Mouse (Mus musculus): ENCODE measurements around the gene Pigu. TPM values are rescaled to one million over a fixed set of nuclear protein-coding genes. Genes with fewer than 3 reads are reported as not detected.

Pigu gene
- polyA plus RNA-seq, 1 experiment from 2014 or later = 61.3 TPM

- H3K9me3 ChIP-seq (ENCODE audit: control insufficient read depth, low read length) = no peaks in the 10 kb centered on the region
- no peak overlapping the region for H3K27ac ChIP-seq (ENCODE audit: low read length)
- no peak overlapping the region for H3K9ac ChIP-seq (ENCODE audit: low read depth, low read length)
- no peak overlapping the region for H3K4me3 ChIP-seq (ENCODE audit: low read length)
- H3K4me2 ChIP-seq (ENCODE audit: low read depth, low read length) = no peak overlapping the region
- whole genome bisulfite sequencing = 95% methylated on average over 1 of the region's 1 CpGs
- peaks cover 4% of the 10 kb centered on the region for H3K36me3 ChIP-seq (ENCODE audit: control insufficient read depth, insufficient read depth, low read length)
- no peaks in the 10 kb centered on the region for H3K4me1 ChIP-seq (ENCODE audit: control insufficient read depth, insufficient read depth, low read length)
- no peaks in the 10 kb centered on the region for H3K27me3 ChIP-seq (replicated peaks; ENCODE audit: control insufficient read depth, insufficient read depth, low read length)
- no peak for ATAC-seq
These were observed 22.0 kb downstream of the Pigu start for GRCm38 (mm10) chr2:155335231-155335630.

- Histone ChIP-seq H3K4me3 (ENCODE audit: low read length) (no peak overlapping the region), H3K4me1 (ENCODE audit: control insufficient read depth, insufficient read depth, low read length) (no peaks in the 10 kb centered on the region), H3K4me2 (ENCODE audit: low read depth, low read length) (no peak overlapping the region), H3K9me3 (ENCODE audit: control insufficient read depth, low read length) (no peaks in the 10 kb centered on the region), H3K36me3 (ENCODE audit: control insufficient read depth, insufficient read depth, low read length) (peaks cover 4% of the 10 kb centered on the region), H3K27ac (ENCODE audit: low read length) (no peak overlapping the region), H3K27me3 (replicated peaks; ENCODE audit: control insufficient read depth, insufficient read depth, low read length) (no peaks in the 10 kb centered on the region), H3K9ac (ENCODE audit: low read depth, low read length) (no peak overlapping the region)
- WGBS = 92% methylated on average over 1 of the region's 1 CpGs
- ATAC-seq = no peak
These were observed 23.8 kb downstream of the Pigu start for GRCm38 (mm10) chr2:155333421-155333820.

- Histone ChIP-seq H3K36me3 (ENCODE audit: control insufficient read depth, insufficient read depth, low read length) (peaks cover 9% of the 10 kb centered on the region), H3K4me2 (ENCODE audit: low read depth, low read length) (no peak overlapping the region), H3K4me3 (ENCODE audit: low read length) (no peak overlapping the region), H3K9ac (ENCODE audit: low read depth, low read length) (no peak overlapping the region), H3K27me3 (replicated peaks; ENCODE audit: control insufficient read depth, insufficient read depth, low read length) (no peaks in the 10 kb centered on the region), H3K27ac (ENCODE audit: low read length) (no peak overlapping the region), H3K4me1 (ENCODE audit: control insufficient read depth, insufficient read depth, low read length) (no peaks in the 10 kb centered on the region), H3K9me3 (ENCODE audit: control insufficient read depth, low read length) (no peaks in the 10 kb centered on the region)
- no peak for ATAC-seq
- 78% methylated on average over 4 of the region's 4 CpGs for WGBS
These were observed 25.9 kb downstream of the Pigu start for GRCm38 (mm10) chr2:155331351-155331750.

- H3K9me3 ChIP-seq (ENCODE audit: control insufficient read depth, low read length) = no peaks in the 10 kb centered on the region
- peaks cover 9% of the 10 kb centered on the region for H3K36me3 ChIP-seq (ENCODE audit: control insufficient read depth, insufficient read depth, low read length)
- no peaks in the 10 kb centered on the region for H3K4me1 ChIP-seq (ENCODE audit: control insufficient read depth, insufficient read depth, low read length)
- H3K27me3 ChIP-seq (replicated peaks; ENCODE audit: control insufficient read depth, insufficient read depth, low read length) = no peaks in the 10 kb centered on the region
- no peak overlapping the region for H3K4me3 ChIP-seq (ENCODE audit: low read length)
- H3K27ac ChIP-seq (ENCODE audit: low read length) = no peak overlapping the region
- WGBS = 89% methylated on average over 4 of the region's 4 CpGs
- H3K4me2 ChIP-seq (ENCODE audit: low read depth, low read length) = no peak overlapping the region
- no peak for ATAC-seq
- no peak overlapping the region for H3K9ac ChIP-seq (ENCODE audit: low read depth, low read length)
These were observed 26.4 kb downstream of the Pigu start for GRCm38 (mm10) chr2:155330811-155331210.

GRCm38 (mm10) chr2:155329707-155330106 is 27.5 kb downstream of the Pigu start:
- no peaks in the 10 kb centered on the region for H3K27me3 ChIP-seq (replicated peaks; ENCODE audit: control insufficient read depth, insufficient read depth, low read length)
- no peak for ATAC-seq
- no peak overlapping the region for H3K9ac ChIP-seq (ENCODE audit: low read depth, low read length)
- H3K4me1 ChIP-seq (ENCODE audit: control insufficient read depth, insufficient read depth, low read length) = no peaks in the 10 kb centered on the region
- no peak overlapping the region for H3K4me3 ChIP-seq (ENCODE audit: low read length)
- no peaks in the 10 kb centered on the region for H3K9me3 ChIP-seq (ENCODE audit: control insufficient read depth, low read length)
- H3K36me3 ChIP-seq (ENCODE audit: control insufficient read depth, insufficient read depth, low read length) = peaks cover 5% of the 10 kb centered on the region; the same call in 1 of the 2 replicates
- no peak overlapping the region for H3K4me2 ChIP-seq (ENCODE audit: low read depth, low read length)
- 96% methylated on average over 2 of the region's 2 CpGs for WGBS
- H3K27ac ChIP-seq (ENCODE audit: low read length) = no peak overlapping the region

- H3K4me3 ChIP-seq (ENCODE audit: low read length) = no peak overlapping the region
- no peak for ATAC-seq
- H3K27me3 ChIP-seq (replicated peaks; ENCODE audit: control insufficient read depth, insufficient read depth, low read length) = no peaks in the 10 kb centered on the region
- H3K9ac ChIP-seq (ENCODE audit: low read depth, low read length) = no peak overlapping the region
- H3K4me1 ChIP-seq (ENCODE audit: control insufficient read depth, insufficient read depth, low read length) = no peaks in the 10 kb centered on the region
- no peaks in the 10 kb centered on the region for H3K9me3 ChIP-seq (ENCODE audit: control insufficient read depth, low read length)
- H3K36me3 ChIP-seq (ENCODE audit: control insufficient read depth, insufficient read depth, low read length) = peaks cover 5% of the 10 kb centered on the region; the same call in 1 of the 2 replicates
- no peak overlapping the region for H3K4me2 ChIP-seq (ENCODE audit: low read depth, low read length)
- H3K27ac ChIP-seq (ENCODE audit: low read length) = no peak overlapping the region
These were observed 28.3 kb downstream of the Pigu start for GRCm38 (mm10) chr2:155328906-155329305.

GRCm38 (mm10) chr2:155327906-155328305 is 29.3 kb downstream of the Pigu start:
- Histone ChIP-seq H3K9ac (ENCODE audit: low read depth, low read length) (no peak overlapping the region), H3K36me3 (ENCODE audit: control insufficient read depth, insufficient read depth, low read length) (peaks cover 5% of the 10 kb centered on the region; the same call in 1 of the 2 replicates), H3K27me3 (replicated peaks; ENCODE audit: control insufficient read depth, insufficient read depth, low read length) (no peaks in the 10 kb centered on the region), H3K4me3 (ENCODE audit: low read length) (no peak overlapping the region), H3K4me1 (ENCODE audit: control insufficient read depth, insufficient read depth, low read length) (no peaks in the 10 kb centered on the region), H3K27ac (ENCODE audit: low read length) (no peak overlapping the region), H3K4me2 (ENCODE audit: low read depth, low read length) (no peak overlapping the region), H3K9me3 (ENCODE audit: control insufficient read depth, low read length) (no peaks in the 10 kb centered on the region)
- no peak for ATAC-seq
- WGBS = 89% methylated on average over 5 of the region's 5 CpGs

- no peak overlapping the region for H3K27ac ChIP-seq (ENCODE audit: low read length)
- no peaks in the 10 kb centered on the region for H3K9me3 ChIP-seq (ENCODE audit: control insufficient read depth, low read length)
- H3K9ac ChIP-seq (ENCODE audit: low read depth, low read length) = no peak overlapping the region
- peaks cover 5% of the 10 kb centered on the region; the same call in 1 of the 2 replicates for H3K36me3 ChIP-seq (ENCODE audit: control insufficient read depth, insufficient read depth, low read length)
- no peak overlapping the region for H3K4me3 ChIP-seq (ENCODE audit: low read length)
- H3K27me3 ChIP-seq (replicated peaks; ENCODE audit: control insufficient read depth, insufficient read depth, low read length) = no peaks in the 10 kb centered on the region
- ATAC-seq = no peak
- no peaks in the 10 kb centered on the region for H3K4me1 ChIP-seq (ENCODE audit: control insufficient read depth, insufficient read depth, low read length)
- no peak overlapping the region for H3K4me2 ChIP-seq (ENCODE audit: low read depth, low read length)
- WGBS = 96% methylated on average over 4 of the region's 4 CpGs
These were observed 31.2 kb downstream of the Pigu start for GRCm38 (mm10) chr2:155326001-155326400.

- Histone ChIP-seq H3K9me3 (ENCODE audit: control insufficient read depth, low read length) (no peaks in the 10 kb centered on the region), H3K9ac (ENCODE audit: low read depth, low read length) (no peak overlapping the region), H3K4me2 (ENCODE audit: low read depth, low read length) (no peak overlapping the region), H3K36me3 (ENCODE audit: control insufficient read depth, insufficient read depth, low read length) (no peaks in the 10 kb centered on the region), H3K4me1 (ENCODE audit: control insufficient read depth, insufficient read depth, low read length) (no peaks in the 10 kb centered on the region), H3K27ac (ENCODE audit: low read length) (no peak overlapping the region), H3K4me3 (ENCODE audit: low read length) (no peak overlapping the region), H3K27me3 (replicated peaks; ENCODE audit: control insufficient read depth, insufficient read depth, low read length) (no peaks in the 10 kb centered on the region)
- no peak for ATAC-seq
- 87% methylated on average over 5 of the region's 5 CpGs for WGBS
These were observed 36.6 kb downstream of the Pigu start for GRCm38 (mm10) chr2:155320596-155320995.

GRCm38 (mm10) chr2:155318618-155319017 is 38.6 kb downstream of the Pigu start:
- Histone ChIP-seq H3K4me1 (ENCODE audit: control insufficient read depth, insufficient read depth, low read length) (no peaks in the 10 kb centered on the region), H3K4me2 (ENCODE audit: low read depth, low read length) (no peak overlapping the region), H3K36me3 (ENCODE audit: control insufficient read depth, insufficient read depth, low read length) (no peaks in the 10 kb centered on the region), H3K27me3 (replicated peaks; ENCODE audit: control insufficient read depth, insufficient read depth, low read length) (no peaks in the 10 kb centered on the region), H3K9me3 (ENCODE audit: control insufficient read depth, low read length) (no peaks in the 10 kb centered on the region), H3K4me3 (ENCODE audit: low read length) (no peak overlapping the region), H3K27ac (ENCODE audit: low read length) (no peak overlapping the region), H3K9ac (ENCODE audit: low read depth, low read length) (no peak overlapping the region)
- WGBS = 79% methylated on average over 2 of the region's 2 CpGs
- no peak for ATAC-seq
